Mouse (Mus musculus): ENCODE data around the gene Gm28729. TPM values are rescaled to one million over a fixed set of nuclear protein-coding genes. Genes with fewer than 3 reads are reported as not detected.
"Not testable (repeated sequence)": the region's sequence is repeated elsewhere in the genome, so short reads cannot be mapped to it uniquely, and the experiment has no call there.

The Gm28729 gene
- polyA plus RNA-seq, 1 experiment from 2014 or later = 0.25 TPM

DNA sequence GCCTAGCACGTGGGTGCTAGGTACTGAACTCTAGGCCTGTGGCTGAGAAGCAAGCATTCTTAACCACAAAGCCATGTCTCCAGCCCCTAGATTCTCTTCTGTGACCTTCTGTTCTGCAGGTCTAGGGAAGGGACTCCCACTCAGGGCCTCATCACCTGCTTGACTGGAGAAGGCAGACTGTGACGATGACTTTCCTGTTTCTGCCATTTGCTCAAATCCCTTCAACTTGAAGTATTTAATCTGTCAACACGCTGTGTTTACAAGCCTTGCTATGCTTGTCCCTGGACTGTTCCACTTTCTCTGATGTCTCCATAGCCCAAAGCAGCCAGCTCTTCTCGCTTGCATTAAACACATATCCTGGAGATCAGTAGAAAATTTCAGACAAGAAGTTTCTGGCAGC, 7.5 kb upstream of the Gm28729 start:
- Histone ChIP-seq H3K27me3 (ENCODE audit: control insufficient read depth, insufficient read depth, low read length) (no peaks in the 10 kb centered on the region), H3K4me3 (ENCODE audit: low read depth, low read length) (no peak overlapping the region), H3K9me3 (ENCODE audit: control insufficient read depth, low read length) (no peaks in the 10 kb centered on the region), H3K4me1 (replicated peaks; ENCODE audit: control insufficient read depth, insufficient read depth, low read length) (peaks cover 4% of the 10 kb centered on the region; the same call in 1 of the 2 replicates), H3K27ac (ENCODE audit: low read depth, low read length) (no peak overlapping the region), H3K4me2 (replicated peaks; ENCODE audit: low read depth, low read length) (no peak overlapping the region), H3K36me3 (ENCODE audit: control insufficient read depth, insufficient read depth, low read length) (no peaks in the 10 kb centered on the region), H3K9ac (ENCODE audit: low read depth, low read length) (no peak overlapping the region)
- no peak for ATAC-seq (ENCODE audit: low FRiP score)
- DNase-seq (ENCODE audit: low spot score) = no peak
- WGBS = 81% methylated on average over 4 of the region's 4 CpGs

DNA sequence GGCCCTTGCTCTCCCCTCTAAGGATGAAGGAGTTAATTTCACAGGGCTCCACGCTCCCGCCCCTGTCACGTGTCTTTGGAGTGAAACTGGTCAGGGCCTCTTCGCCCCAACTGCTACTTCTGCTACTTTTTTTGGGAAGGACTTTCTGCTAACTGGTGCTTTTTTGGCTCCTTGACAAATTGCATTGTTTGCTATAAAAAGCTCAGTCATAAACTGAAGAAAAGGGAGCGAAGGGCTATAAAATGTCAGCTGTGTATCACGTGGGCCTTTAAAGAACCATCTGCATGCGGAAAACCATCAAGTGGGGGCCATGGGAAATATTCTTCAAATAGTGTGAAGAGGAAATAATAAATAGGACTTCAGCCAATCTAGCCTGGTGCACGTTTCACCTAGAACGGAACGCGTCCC, 5.6 kb upstream of the Gm28729 start:
- H3K4me1 ChIP-seq (replicated peaks; ENCODE audit: control insufficient read depth, insufficient read depth, low read length) = no peaks in the 10 kb centered on the region
- DNase-seq (ENCODE audit: low spot score) = no peak
- H3K4me3 ChIP-seq (ENCODE audit: low read depth, low read length) = no peak overlapping the region
- H3K27me3 ChIP-seq (ENCODE audit: control insufficient read depth, insufficient read depth, low read length) = no peaks in the 10 kb centered on the region
- H3K4me2 ChIP-seq (replicated peaks; ENCODE audit: low read depth, low read length) = no peak overlapping the region
- H3K27ac ChIP-seq (ENCODE audit: low read depth, low read length) = no peak overlapping the region
- no peaks in the 10 kb centered on the region for H3K36me3 ChIP-seq (ENCODE audit: control insufficient read depth, insufficient read depth, low read length)
- ATAC-seq (ENCODE audit: low FRiP score) = no peak
- WGBS = 75% methylated on average over 11 of the region's 11 CpGs
- H3K9me3 ChIP-seq (ENCODE audit: control insufficient read depth, low read length) = no peaks in the 10 kb centered on the region
- no peak overlapping the region for H3K9ac ChIP-seq (ENCODE audit: low read depth, low read length)

DNA sequence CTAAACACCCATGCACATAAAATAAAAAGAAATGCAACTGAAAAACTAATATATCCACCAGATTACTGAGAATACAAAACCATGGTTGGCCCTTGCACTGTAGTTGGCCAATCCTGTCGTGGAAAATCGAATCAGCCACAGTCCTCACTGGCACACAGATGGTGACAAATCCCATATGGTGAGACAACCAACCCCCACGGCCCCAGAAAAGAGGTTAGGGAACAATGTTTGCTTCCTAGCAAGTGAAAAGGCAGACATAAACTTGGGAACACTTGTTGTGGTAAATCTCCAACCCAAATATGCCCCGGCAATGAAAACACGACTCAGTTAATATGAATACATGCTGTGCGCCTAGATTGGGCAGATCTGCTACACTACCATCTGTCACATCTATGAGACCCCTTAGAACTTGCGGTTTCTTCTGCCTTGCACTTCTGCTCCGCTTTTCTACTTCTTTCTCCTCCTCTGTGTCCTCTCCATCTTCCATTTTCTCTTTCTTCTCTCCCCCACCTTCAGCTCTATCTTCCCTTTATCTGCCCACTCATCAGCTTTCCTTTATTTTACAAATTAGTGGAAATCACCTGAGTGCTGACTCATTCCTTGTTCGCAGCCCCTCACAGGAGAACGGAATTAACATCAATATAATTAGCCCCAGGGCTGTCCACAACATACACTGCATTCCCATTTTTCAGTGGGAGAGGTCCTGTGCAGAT, 5.1 kb upstream of the Gm28729 start:
- no peaks in the 10 kb centered on the region for H3K27me3 ChIP-seq (ENCODE audit: control insufficient read depth, insufficient read depth, low read length)
- no peaks in the 10 kb centered on the region for H3K9me3 ChIP-seq (ENCODE audit: control insufficient read depth, low read length)
- H3K27ac ChIP-seq (ENCODE audit: low read depth, low read length) = no peak overlapping the region
- H3K4me2 ChIP-seq (replicated peaks; ENCODE audit: low read depth, low read length) = no peak overlapping the region
- H3K4me3 ChIP-seq (ENCODE audit: low read depth, low read length) = no peak overlapping the region
- DNase-seq (ENCODE audit: low spot score) = no peak
- H3K4me1 ChIP-seq (replicated peaks; ENCODE audit: control insufficient read depth, insufficient read depth, low read length) = no peaks in the 10 kb centered on the region
- WGBS = 72% methylated on average over 10 of the region's 10 CpGs
- H3K36me3 ChIP-seq (ENCODE audit: control insufficient read depth, insufficient read depth, low read length) = no peaks in the 10 kb centered on the region
- ATAC-seq (ENCODE audit: low FRiP score) = no peak
- no peak overlapping the region for H3K9ac ChIP-seq (ENCODE audit: low read depth, low read length)

DNA sequence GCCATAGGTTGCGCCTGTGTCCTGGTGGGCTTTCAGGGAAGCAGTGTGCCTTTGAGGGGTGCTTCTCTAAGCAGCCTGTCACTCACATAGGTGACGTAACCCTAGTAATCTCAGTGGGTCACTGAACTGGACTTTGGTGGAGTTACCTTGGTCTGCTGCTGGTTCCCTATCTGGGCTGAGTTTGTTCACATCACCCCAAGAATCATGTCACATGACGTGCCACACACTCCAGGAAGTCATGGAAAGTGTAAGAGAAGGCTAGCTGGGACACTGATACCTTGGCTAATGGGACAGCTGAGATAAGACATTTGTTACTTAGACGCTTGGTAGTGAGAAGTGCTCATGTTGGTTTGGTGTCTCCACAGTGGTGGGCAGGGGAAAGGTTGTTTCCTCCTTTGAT, 947 bp upstream of the Gm28729 start:
- Histone ChIP-seq H3K36me3 (ENCODE audit: control insufficient read depth, insufficient read depth, low read length) (no peaks in the 10 kb centered on the region), H3K4me2 (replicated peaks; ENCODE audit: low read depth, low read length) (no peak overlapping the region), H3K9me3 (ENCODE audit: control insufficient read depth, low read length) (no peaks in the 10 kb centered on the region), H3K9ac (ENCODE audit: low read depth, low read length) (no peak overlapping the region), H3K27ac (ENCODE audit: low read depth, low read length) (no peak overlapping the region), H3K27me3 (ENCODE audit: control insufficient read depth, insufficient read depth, low read length) (no peaks in the 10 kb centered on the region), H3K4me1 (replicated peaks; ENCODE audit: control insufficient read depth, insufficient read depth, low read length) (no peaks in the 10 kb centered on the region), H3K4me3 (ENCODE audit: low read depth, low read length) (no peak overlapping the region)
- WGBS = 78% methylated on average over 4 of the region's 4 CpGs
- ATAC-seq (ENCODE audit: low FRiP score) = no peak
- DNase-seq (ENCODE audit: low spot score) = no peak

DNA sequence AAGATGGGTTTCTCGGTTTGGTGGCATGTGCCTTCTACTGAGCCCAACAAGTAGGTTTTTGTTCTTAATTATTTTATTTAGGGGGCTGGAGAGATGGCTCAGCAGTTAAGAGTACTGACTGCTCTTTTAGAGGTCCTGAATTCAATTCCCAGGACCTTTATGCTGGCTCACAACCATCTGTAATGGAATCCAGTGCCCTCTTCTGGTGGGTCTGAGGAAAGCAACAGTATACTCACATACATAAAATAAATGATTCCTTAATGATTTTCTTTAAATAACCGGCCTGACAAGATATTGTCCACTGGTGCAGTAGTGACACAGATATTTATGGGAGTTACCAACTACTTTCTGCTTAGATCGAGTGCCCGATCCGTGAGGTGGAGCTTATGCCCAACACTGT, 1.9 kb downstream of the Gm28729 start:
- no peak for DNase-seq (ENCODE audit: low spot score)
- Histone ChIP-seq H3K27ac (ENCODE audit: low read depth, low read length) (no peak overlapping the region), H3K4me2 (replicated peaks; ENCODE audit: low read depth, low read length) (no peak overlapping the region), H3K9me3 (ENCODE audit: control insufficient read depth, low read length) (no peaks in the 10 kb centered on the region), H3K36me3 (ENCODE audit: control insufficient read depth, insufficient read depth, low read length) (no peaks in the 10 kb centered on the region), H3K9ac (ENCODE audit: low read depth, low read length) (no peak overlapping the region), H3K4me3 (ENCODE audit: low read depth, low read length) (no peak overlapping the region), H3K27me3 (ENCODE audit: control insufficient read depth, insufficient read depth, low read length) (no peaks in the 10 kb centered on the region), H3K4me1 (replicated peaks; ENCODE audit: control insufficient read depth, insufficient read depth, low read length) (no peaks in the 10 kb centered on the region)
- no peak for ATAC-seq (ENCODE audit: low FRiP score)
- WGBS = 86% methylated on average over 5 of the region's 5 CpGs

DNA sequence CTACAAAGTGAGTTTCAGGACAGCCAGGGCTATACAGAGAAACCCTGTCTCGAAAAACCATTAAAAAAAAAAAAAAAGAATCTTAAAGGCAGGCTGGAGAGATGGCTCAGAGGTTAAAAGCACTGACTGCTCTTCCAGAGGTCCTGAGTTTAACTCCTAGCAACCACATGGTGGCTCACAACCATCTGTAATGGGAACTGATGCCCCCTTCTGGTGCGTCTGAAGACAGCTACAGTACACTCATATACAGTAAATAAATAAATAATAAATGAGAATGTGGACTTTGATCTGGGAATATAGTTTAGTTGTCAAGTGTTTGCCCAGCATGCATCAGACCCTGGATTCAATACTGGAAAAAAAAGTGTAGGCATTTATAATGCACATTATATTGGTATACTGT, 3.5 kb downstream of the Gm28729 start:
- not testable (repeated sequence) for H3K4me1 ChIP-seq (replicated peaks; ENCODE audit: control insufficient read depth, insufficient read depth, low read length); H3K9me3 ChIP-seq (ENCODE audit: control insufficient read depth, low read length); H3K27me3 ChIP-seq (ENCODE audit: control insufficient read depth, insufficient read depth, low read length); H3K9ac ChIP-seq (ENCODE audit: low read depth, low read length); H3K27ac ChIP-seq (ENCODE audit: low read depth, low read length); H3K4me3 ChIP-seq (ENCODE audit: low read depth, low read length); H3K4me2 ChIP-seq (replicated peaks; ENCODE audit: low read depth, low read length); H3K36me3 ChIP-seq (ENCODE audit: control insufficient read depth, insufficient read depth, low read length); DNase-seq (ENCODE audit: low spot score); ATAC-seq (ENCODE audit: low FRiP score)
- 83% methylated on average over 2 of the region's 2 CpGs for WGBS

DNA sequence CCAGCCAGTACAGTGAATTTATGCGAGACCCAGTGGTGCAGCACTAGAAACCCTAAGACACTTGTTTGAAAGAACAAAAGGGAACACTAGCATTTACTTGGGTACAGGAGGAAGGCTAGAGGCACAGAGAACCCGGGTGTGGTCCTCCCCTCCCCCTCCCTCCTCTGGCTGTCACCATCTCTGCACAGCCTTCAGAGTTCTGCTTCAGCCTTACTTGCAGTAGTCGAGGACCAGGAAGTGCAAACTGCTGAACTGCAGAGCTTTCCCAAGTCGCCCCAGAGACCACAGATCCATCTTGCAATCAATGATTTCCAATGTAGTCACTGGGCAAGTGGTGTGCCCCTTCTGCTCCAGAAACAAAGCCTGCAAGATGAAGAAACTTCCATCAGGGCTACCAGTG, 7.6 kb downstream of the Gm28729 start:
- Histone ChIP-seq H3K9me3 (ENCODE audit: control insufficient read depth, low read length) (no peaks in the 10 kb centered on the region), H3K27ac (ENCODE audit: low read depth, low read length) (no peak overlapping the region), H3K9ac (ENCODE audit: low read depth, low read length) (no peak overlapping the region), H3K4me1 (replicated peaks; ENCODE audit: control insufficient read depth, insufficient read depth, low read length) (no peaks in the 10 kb centered on the region), H3K4me3 (ENCODE audit: low read depth, low read length) (no peak overlapping the region), H3K36me3 (ENCODE audit: control insufficient read depth, insufficient read depth, low read length) (no peaks in the 10 kb centered on the region), H3K27me3 (ENCODE audit: control insufficient read depth, insufficient read depth, low read length) (no peaks in the 10 kb centered on the region), H3K4me2 (replicated peaks; ENCODE audit: low read depth, low read length) (no peak overlapping the region)
- 38% methylated on average over 4 of the region's 4 CpGs for WGBS
- DNase-seq (ENCODE audit: low spot score) (no peak), ATAC-seq (ENCODE audit: low FRiP score) (no peak)

DNA sequence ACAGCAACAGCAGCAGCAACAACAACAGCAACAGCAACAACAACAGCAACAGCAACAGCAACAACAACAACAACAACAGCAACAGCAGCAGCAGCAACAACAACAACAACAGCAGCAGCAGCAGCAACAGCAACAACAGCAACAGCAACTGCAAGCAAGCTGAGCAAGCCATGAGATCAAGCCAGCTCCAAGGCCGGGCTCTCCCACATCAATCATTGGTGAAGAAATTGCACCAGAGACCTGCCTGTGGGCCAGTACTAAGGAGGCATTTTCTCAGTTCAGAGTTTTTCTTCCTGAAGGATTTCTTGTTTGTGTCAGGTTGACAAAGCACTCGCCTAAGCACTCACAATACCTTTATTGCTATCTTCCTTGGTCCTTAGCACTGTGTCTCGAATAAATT, 8.3 kb downstream of the Gm28729 start:
- no peak overlapping the region for H3K4me3 ChIP-seq (ENCODE audit: low read depth, low read length)
- no peak overlapping the region for H3K4me2 ChIP-seq (replicated peaks; ENCODE audit: low read depth, low read length)
- H3K9ac ChIP-seq (ENCODE audit: low read depth, low read length) = no peak overlapping the region
- no peak overlapping the region for H3K27ac ChIP-seq (ENCODE audit: low read depth, low read length)
- ATAC-seq (ENCODE audit: low FRiP score) (no peak), DNase-seq (ENCODE audit: low spot score) (no peak)
- H3K36me3 ChIP-seq (ENCODE audit: control insufficient read depth, insufficient read depth, low read length) = no peaks in the 10 kb centered on the region
- 66% methylated on average over 3 of the region's 3 CpGs for WGBS
- no peaks in the 10 kb centered on the region for H3K9me3 ChIP-seq (ENCODE audit: control insufficient read depth, low read length)
- H3K27me3 ChIP-seq (ENCODE audit: control insufficient read depth, insufficient read depth, low read length) = no peaks in the 10 kb centered on the region
- no peaks in the 10 kb centered on the region for H3K4me1 ChIP-seq (replicated peaks; ENCODE audit: control insufficient read depth, insufficient read depth, low read length)

DNA sequence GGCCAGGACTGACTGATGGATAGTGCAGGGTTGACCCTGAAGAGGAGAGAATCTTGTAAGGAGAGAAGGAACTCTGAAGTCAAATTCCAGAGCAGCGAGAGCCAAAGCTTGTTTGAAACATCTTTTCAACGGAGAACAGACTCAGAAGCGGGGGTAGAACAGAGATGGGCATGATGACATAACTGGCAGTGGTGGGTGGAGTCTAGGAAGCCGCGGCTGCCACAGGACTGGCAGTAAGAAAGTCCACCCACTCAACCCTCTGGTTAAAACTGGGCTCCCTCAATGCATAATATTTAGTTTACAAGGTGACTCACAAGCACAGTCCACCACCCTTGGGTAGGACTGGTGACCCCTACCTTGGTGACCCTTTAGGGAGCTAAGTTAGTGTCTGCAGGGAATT, 9.3 kb downstream of the Gm28729 start:
- Histone ChIP-seq H3K9me3 (ENCODE audit: control insufficient read depth, low read length) (no peaks in the 10 kb centered on the region), H3K27me3 (ENCODE audit: control insufficient read depth, insufficient read depth, low read length) (no peaks in the 10 kb centered on the region), H3K4me1 (replicated peaks; ENCODE audit: control insufficient read depth, insufficient read depth, low read length) (no peaks in the 10 kb centered on the region), H3K27ac (ENCODE audit: low read depth, low read length) (no peak overlapping the region), H3K4me3 (ENCODE audit: low read depth, low read length) (no peak overlapping the region), H3K4me2 (replicated peaks; ENCODE audit: low read depth, low read length) (no peak overlapping the region), H3K9ac (ENCODE audit: low read depth, low read length) (no peak overlapping the region), H3K36me3 (ENCODE audit: control insufficient read depth, insufficient read depth, low read length) (no peaks in the 10 kb centered on the region)
- no peak for ATAC-seq (ENCODE audit: low FRiP score)
- no peak for DNase-seq (ENCODE audit: low spot score)
- WGBS = 89% methylated on average over 5 of the region's 5 CpGs

Data from hindbrain, embryonic 11.5 days (tissue).